Mouse (Mus musculus): ENCODE measurements around the gene Stac2. TPM values are rescaled to one million over a fixed set of nuclear protein-coding genes. Genes with fewer than 3 reads are reported as not detected.

The Stac2 gene
- polyA plus RNA-seq (2015; fragmentation: Nextera tagmentation; extraction: Ambion mirVana) = 0.29 TPM in 2 replicates

DNA sequence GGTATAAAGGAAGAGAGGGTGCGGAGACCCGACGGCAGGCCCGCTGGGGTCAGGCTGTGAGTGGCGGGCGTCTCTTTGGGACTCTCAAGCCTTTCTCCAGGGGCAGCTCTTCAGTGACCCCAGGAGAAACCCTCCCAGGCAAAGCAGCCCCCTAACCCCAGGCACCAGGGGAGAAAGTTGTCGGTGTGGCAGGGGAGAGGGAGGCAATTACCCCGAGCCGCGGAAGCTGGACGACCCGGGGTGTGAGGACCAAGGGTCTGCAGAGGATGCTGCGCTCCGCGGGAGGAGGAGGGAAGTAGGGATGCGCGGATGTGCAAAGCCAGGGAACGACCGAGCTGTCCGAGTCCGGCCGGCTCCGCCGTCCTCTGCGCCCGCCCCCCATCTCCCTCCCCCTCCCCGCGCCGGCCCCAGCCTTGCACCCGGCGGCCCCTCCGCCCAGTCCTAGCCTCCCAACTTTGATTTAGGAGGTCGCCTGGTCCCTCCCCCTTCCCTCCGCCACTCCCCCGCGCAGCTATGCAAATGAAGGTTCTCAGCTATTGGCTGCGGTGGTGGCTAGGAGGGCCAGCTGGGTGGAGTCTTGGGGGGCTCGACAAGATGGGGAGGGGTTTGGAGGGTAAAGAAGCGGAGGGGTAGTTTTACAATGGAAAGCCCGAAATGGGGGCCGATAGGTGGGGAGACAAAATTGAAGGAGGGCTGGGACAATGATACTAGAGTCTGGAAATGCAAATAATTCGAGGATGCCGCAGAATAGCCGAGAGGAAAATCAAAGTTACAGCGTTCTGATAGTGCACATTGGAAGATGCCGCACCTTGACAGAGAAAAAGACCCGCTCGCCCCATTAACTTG, at the start of gene Stac2:
Gene Stac2, minus strand, starts transcription at position 474 of the 846 bp plus-strand sequence.
- peak; percentile 85 for ATAC-seq
- Histone ChIP-seq H3K4me1 (ENCODE audit: control insufficient read depth, insufficient read depth, low read length) (peaks cover 9% of the 10 kb centered on the region), H3K4me2 (ENCODE audit: low read depth, low read length) (peak within 1 kb of the TSS; percentile 74), H3K9ac (ENCODE audit: low read depth, low read length) (peak within 1 kb of the TSS; percentile 53), H3K9me3 (ENCODE audit: control insufficient read depth, low read length) (no peaks in the 10 kb centered on the region), H3K27ac (ENCODE audit: low read length) (no peak within 1 kb of the TSS), H3K36me3 (ENCODE audit: control insufficient read depth, insufficient read depth, low read length) (no peaks in the 10 kb centered on the region), H3K27me3 (replicated peaks; ENCODE audit: control insufficient read depth, insufficient read depth, low read length) (peaks cover 37% of the 10 kb centered on the region), H3K4me3 (ENCODE audit: low read length) (peak within 1 kb of the TSS; percentile 52)
- 2% methylated on average over 36 of the region's 48 CpGs for WGBS

DNA sequence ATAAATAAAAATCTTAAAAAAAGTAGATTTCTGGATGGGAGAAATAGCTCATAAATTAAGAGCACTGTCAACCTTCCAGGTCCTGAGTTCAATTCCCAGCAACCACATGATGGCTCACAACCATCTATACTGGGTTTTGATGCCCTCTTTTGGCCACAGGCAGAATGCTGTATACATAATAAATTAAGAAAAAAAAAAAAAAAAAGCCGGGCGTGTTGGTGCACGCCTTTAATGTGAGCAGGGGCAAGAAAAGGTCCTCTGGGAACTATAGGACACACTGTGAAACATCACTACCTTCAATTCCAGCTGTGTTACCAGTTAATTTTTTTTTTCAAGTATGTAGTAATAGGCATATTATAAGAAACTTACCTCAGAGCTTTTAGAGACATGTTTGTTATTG, 48.1 kb upstream of the Stac2 start:
- H3K9me3 ChIP-seq (ENCODE audit: control insufficient read depth, low read length) = no peaks in the 10 kb centered on the region
- H3K4me2 ChIP-seq (ENCODE audit: low read depth, low read length) = no peak overlapping the region
- no peaks in the 10 kb centered on the region for H3K27me3 ChIP-seq (replicated peaks; ENCODE audit: control insufficient read depth, insufficient read depth, low read length)
- H3K36me3 ChIP-seq (ENCODE audit: control insufficient read depth, insufficient read depth, low read length) = 0 out of 2 replicates have a peak, but pooled peaks cover 13% of the 10 kb centered on the region
- H3K9ac ChIP-seq (ENCODE audit: low read depth, low read length) = no peak overlapping the region
- WGBS = 84% methylated on average over 3 of the region's 3 CpGs
- no peaks in the 10 kb centered on the region for H3K4me1 ChIP-seq (ENCODE audit: control insufficient read depth, insufficient read depth, low read length)
- no peak overlapping the region for H3K27ac ChIP-seq (ENCODE audit: low read length)
- ATAC-seq = no peak
- H3K4me3 ChIP-seq (ENCODE audit: low read length) = no peak overlapping the region

DNA sequence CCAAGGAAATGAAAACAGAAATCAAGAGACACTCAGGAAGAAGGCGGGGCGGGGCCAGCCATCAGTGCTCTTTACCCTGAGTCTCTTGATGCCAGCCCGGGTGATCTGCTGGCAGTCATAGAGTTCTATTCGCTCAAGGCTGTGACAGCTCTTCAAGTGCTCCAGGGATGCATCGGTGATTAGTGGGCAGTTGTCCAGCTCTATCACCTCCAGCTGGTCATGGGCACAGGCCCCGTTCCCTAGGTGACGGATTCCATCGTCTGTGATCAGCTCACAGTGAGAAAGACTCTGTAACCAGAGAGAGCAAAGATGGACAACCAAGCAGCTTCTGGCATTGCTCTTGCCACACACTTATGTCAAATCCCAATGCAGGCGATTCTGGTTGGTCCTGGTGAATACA, 37.3 kb upstream of the Stac2 start:
- Histone ChIP-seq H3K9me3 (ENCODE audit: control insufficient read depth, low read length) (no peaks in the 10 kb centered on the region), H3K27ac (ENCODE audit: low read length) (no peak overlapping the region), H3K27me3 (replicated peaks; ENCODE audit: control insufficient read depth, insufficient read depth, low read length) (no peaks in the 10 kb centered on the region), H3K4me2 (ENCODE audit: low read depth, low read length) (no peak overlapping the region), H3K36me3 (ENCODE audit: control insufficient read depth, insufficient read depth, low read length) (peaks cover 11% of the 10 kb centered on the region; the same call in 1 of the 2 replicates), H3K4me3 (ENCODE audit: low read length) (no peak overlapping the region), H3K4me1 (ENCODE audit: control insufficient read depth, insufficient read depth, low read length) (no peaks in the 10 kb centered on the region), H3K9ac (ENCODE audit: low read depth, low read length) (no peak overlapping the region)
- WGBS = 88% methylated on average over 9 of the region's 9 CpGs
- ATAC-seq = no peak

DNA sequence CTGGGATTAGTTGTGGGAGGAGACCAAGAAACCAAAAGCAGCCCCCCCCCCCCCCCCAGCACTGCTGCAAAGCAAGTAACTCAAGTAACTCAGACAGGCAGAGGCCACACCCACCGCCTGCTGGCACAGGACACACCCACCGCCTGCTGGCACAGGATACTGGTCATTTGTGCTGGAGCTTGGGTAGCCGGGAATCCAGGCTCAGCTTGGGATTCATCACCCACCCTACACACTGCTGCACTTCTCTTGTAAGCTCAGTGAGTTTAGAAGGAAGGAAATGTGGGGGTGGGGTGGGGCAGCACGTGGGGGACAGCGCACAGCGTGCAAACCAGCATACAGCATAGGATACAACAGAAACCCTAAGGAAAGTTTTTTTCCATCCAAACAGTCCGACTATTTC, 35.0 kb upstream of the Stac2 start:
- peaks cover 11% of the 10 kb centered on the region; the same call in 1 of the 2 replicates for H3K36me3 ChIP-seq (ENCODE audit: control insufficient read depth, insufficient read depth, low read length)
- ATAC-seq = no peak
- no peaks in the 10 kb centered on the region for H3K9me3 ChIP-seq (ENCODE audit: control insufficient read depth, low read length)
- no peak overlapping the region for H3K4me2 ChIP-seq (ENCODE audit: low read depth, low read length)
- no peak overlapping the region for H3K4me3 ChIP-seq (ENCODE audit: low read length)
- 51% methylated on average over 7 of the region's 7 CpGs for WGBS
- H3K4me1 ChIP-seq (ENCODE audit: control insufficient read depth, insufficient read depth, low read length) = no peaks in the 10 kb centered on the region
- no peak overlapping the region for H3K27ac ChIP-seq (ENCODE audit: low read length)
- H3K9ac ChIP-seq (ENCODE audit: low read depth, low read length) = no peak overlapping the region
- no peaks in the 10 kb centered on the region for H3K27me3 ChIP-seq (replicated peaks; ENCODE audit: control insufficient read depth, insufficient read depth, low read length)

DNA sequence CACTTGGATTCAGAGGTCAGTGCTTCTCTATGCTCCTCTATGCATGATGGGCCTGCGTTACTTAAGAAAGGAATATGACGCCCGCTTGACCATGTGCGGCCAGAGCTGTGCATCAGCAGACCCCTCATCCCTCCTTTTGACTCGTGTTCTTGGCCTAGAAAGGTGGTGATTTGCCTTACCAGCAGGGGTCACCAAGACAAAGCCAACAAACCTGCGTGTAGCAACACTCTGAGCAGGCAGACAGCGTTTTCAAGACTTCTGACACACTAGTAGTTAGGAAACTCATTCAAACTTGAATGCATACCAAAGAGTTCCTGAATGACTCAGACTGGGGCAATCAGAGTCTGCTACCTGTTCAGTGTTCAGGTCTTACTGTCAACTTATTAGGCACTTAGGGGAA, 33.3 kb upstream of the Stac2 start:
- Histone ChIP-seq H3K27ac (ENCODE audit: low read length) (no peak overlapping the region), H3K27me3 (replicated peaks; ENCODE audit: control insufficient read depth, insufficient read depth, low read length) (no peaks in the 10 kb centered on the region), H3K9ac (ENCODE audit: low read depth, low read length) (no peak overlapping the region), H3K36me3 (ENCODE audit: control insufficient read depth, insufficient read depth, low read length) (peaks cover 6% of the 10 kb centered on the region; the same call in 1 of the 2 replicates), H3K4me3 (ENCODE audit: low read length) (no peak overlapping the region), H3K9me3 (ENCODE audit: control insufficient read depth, low read length) (no peaks in the 10 kb centered on the region), H3K4me2 (ENCODE audit: low read depth, low read length) (no peak overlapping the region), H3K4me1 (ENCODE audit: control insufficient read depth, insufficient read depth, low read length) (no peaks in the 10 kb centered on the region)
- no peak for ATAC-seq
- 74% methylated on average over 7 of the region's 7 CpGs for WGBS

DNA sequence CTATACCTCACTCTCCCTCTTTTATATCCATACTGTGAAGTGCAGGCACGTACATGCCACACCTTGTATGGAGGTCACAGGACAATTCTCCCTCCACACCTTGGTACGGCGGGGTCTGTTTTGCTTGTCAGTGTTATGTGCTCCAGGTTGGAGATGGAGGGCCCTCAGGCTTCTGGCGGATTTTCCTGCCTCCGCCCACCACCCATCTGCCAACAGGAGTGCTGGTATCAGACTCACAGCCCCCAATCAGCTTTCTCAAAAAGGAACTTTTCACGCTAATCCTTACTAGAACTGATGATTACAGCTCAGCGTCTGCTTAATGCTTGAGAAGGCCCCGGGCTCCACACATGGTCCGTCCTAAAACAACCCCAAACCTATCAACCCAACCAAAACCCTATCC, 32.9 kb upstream of the Stac2 start:
- H3K27me3 ChIP-seq (replicated peaks; ENCODE audit: control insufficient read depth, insufficient read depth, low read length) = no peaks in the 10 kb centered on the region
- WGBS = 93% methylated on average over 9 of the region's 9 CpGs
- ATAC-seq = no peak
- no peaks in the 10 kb centered on the region for H3K9me3 ChIP-seq (ENCODE audit: control insufficient read depth, low read length)
- H3K4me1 ChIP-seq (ENCODE audit: control insufficient read depth, insufficient read depth, low read length) = no peaks in the 10 kb centered on the region
- H3K4me2 ChIP-seq (ENCODE audit: low read depth, low read length) = no peak overlapping the region
- no peak overlapping the region for H3K4me3 ChIP-seq (ENCODE audit: low read length)
- no peak overlapping the region for H3K27ac ChIP-seq (ENCODE audit: low read length)
- no peak overlapping the region for H3K9ac ChIP-seq (ENCODE audit: low read depth, low read length)
- H3K36me3 ChIP-seq (ENCODE audit: control insufficient read depth, insufficient read depth, low read length) = 0 out of 2 replicates have a peak, but pooled peaks cover 3% of the 10 kb centered on the region

DNA sequence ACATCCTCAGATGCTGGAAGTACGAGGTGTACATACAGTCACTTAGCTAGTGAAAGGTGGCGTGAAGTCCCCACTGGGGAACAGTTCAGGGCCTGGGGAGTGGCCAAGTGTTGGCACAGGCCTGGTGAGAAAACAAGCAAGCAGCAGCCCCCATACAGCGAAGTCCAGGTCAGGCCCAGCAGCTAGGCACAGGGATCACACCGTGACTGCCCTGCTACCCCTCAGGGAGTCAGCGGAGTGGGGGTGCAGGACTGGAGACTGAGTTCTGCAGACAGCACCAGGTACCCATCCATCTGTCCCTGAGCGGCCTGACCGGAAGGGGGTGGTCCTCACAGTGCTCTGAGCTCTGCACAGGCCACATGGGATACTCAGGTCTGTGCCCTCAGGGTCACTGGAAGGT, 29.5 kb upstream of the Stac2 start:
- no peaks in the 10 kb centered on the region for H3K27me3 ChIP-seq (replicated peaks; ENCODE audit: control insufficient read depth, insufficient read depth, low read length)
- no peak overlapping the region for H3K27ac ChIP-seq (ENCODE audit: low read length)
- H3K4me1 ChIP-seq (ENCODE audit: control insufficient read depth, insufficient read depth, low read length) = no peaks in the 10 kb centered on the region
- no peak overlapping the region for H3K9ac ChIP-seq (ENCODE audit: low read depth, low read length)
- H3K4me3 ChIP-seq (ENCODE audit: low read length) = no peak overlapping the region
- WGBS = 82% methylated on average over 7 of the region's 7 CpGs
- no peak overlapping the region for H3K4me2 ChIP-seq (ENCODE audit: low read depth, low read length)
- H3K36me3 ChIP-seq (ENCODE audit: control insufficient read depth, insufficient read depth, low read length) = no peaks in the 10 kb centered on the region
- ATAC-seq = no peak
- no peaks in the 10 kb centered on the region for H3K9me3 ChIP-seq (ENCODE audit: control insufficient read depth, low read length)

DNA sequence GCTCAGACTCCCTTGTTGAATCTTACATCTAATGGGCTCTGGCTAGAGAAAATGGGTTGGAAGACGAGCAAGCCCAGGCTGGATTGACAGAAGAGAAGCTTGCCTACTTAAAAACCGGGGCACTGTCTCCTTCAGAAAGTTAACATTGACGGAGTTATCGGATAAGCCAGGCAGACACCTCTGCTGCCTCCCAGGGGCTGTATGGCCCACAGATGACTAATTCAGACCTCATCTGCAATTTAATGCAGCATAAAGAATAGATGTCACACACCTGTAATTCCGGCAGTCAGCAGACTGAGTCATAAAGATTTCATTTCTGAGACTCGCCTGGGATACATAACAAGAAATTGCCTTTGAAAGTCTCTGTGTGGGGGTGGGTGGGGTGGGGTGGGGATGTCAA, 27.2 kb upstream of the Stac2 start:
- H3K9me3 ChIP-seq (ENCODE audit: control insufficient read depth, low read length) = no peaks in the 10 kb centered on the region
- ATAC-seq = no peak
- no peaks in the 10 kb centered on the region for H3K27me3 ChIP-seq (replicated peaks; ENCODE audit: control insufficient read depth, insufficient read depth, low read length)
- WGBS = 84% methylated on average over 6 of the region's 6 CpGs
- H3K9ac ChIP-seq (ENCODE audit: low read depth, low read length) = no peak overlapping the region
- H3K4me2 ChIP-seq (ENCODE audit: low read depth, low read length) = no peak overlapping the region
- no peak overlapping the region for H3K4me3 ChIP-seq (ENCODE audit: low read length)
- H3K27ac ChIP-seq (ENCODE audit: low read length) = no peak overlapping the region
- peaks cover 3% of the 10 kb centered on the region; the same call in 1 of the 2 replicates for H3K4me1 ChIP-seq (ENCODE audit: control insufficient read depth, insufficient read depth, low read length)
- no peaks in the 10 kb centered on the region for H3K36me3 ChIP-seq (ENCODE audit: control insufficient read depth, insufficient read depth, low read length)

DNA sequence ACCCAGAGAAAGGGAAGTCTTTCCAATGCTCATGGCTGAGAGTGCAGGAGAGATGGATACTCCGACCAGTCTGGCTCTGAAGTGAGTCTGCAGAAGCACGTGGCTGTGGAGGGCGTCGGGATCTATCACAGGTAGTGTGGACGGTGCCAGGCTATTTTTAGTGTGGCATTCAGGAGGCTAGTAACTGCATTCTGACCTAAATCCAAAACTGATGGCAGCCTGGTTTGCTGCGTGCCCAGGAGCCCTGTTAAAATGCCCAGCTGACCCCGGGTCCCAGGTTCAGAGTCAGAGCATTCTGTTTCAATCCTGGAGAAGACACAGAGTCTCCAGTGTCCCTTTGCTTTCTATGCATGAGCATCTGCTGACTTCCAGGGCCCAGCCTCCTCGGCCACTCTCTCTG, 23.8 kb upstream of the Stac2 start:
- no peaks in the 10 kb centered on the region for H3K36me3 ChIP-seq (ENCODE audit: control insufficient read depth, insufficient read depth, low read length)
- 76% methylated on average over 8 of the region's 8 CpGs for WGBS
- H3K9ac ChIP-seq (ENCODE audit: low read depth, low read length) = no peak overlapping the region
- H3K4me3 ChIP-seq (ENCODE audit: low read length) = no peak overlapping the region
- no peak for ATAC-seq
- H3K4me1 ChIP-seq (ENCODE audit: control insufficient read depth, insufficient read depth, low read length) = peaks cover 6% of the 10 kb centered on the region; the same call in 1 of the 2 replicates
- H3K27me3 ChIP-seq (replicated peaks; ENCODE audit: control insufficient read depth, insufficient read depth, low read length) = no peaks in the 10 kb centered on the region
- no peaks in the 10 kb centered on the region for H3K9me3 ChIP-seq (ENCODE audit: control insufficient read depth, low read length)
- no peak overlapping the region for H3K4me2 ChIP-seq (ENCODE audit: low read depth, low read length)
- H3K27ac ChIP-seq (ENCODE audit: low read length) = no peak overlapping the region

Data from intestine, embryonic 16.5 days (tissue).